Comparison of ENCODE assay signal across 25 mouse cellular contexts in the genomic region with DNA sequence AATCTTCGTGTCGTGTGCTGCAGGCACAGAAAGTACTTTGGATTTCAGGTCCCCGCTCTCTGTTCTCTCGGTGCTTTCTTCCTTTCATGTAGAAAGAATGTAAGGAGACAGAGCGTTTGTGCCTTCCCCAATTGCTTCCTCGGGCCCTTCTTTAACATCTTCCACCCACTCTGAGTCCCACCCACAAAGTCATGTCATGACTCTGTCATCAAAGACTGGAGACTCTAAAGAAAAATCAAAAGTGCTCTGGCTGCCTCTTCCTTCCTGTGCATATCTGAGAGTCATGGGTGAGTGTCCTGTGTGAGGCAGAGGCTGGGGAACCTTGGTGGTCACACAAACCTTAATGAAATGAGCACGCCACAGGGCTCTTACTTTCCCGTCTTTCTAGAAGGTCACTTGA. TPM values are rescaled to one million over a fixed set of nuclear protein-coding genes. Genes with fewer than 3 reads are reported as not detected.
DNase-seq lines count a peak whose midpoint lies in the region; ATAC-seq and TF ChIP-seq lines count a peak whose summit lies in the region.
"Had no signal": no experiment of that assay in that cellular context is flagged by ENCODE, and none has a peak within 500 bp of the region (broad histone marks: within the 10 kb centered on the region; RNA-seq: fewer than 3 reads in every experiment).

No protein-coding gene starts in this region.

- H3K4me3 ChIP-seq in thymus, adult 2 months (ENCODE audit: control insufficient read depth, insufficient read depth, low read length), result peak overlapping the region; percentile 4; the same call in 1 of the 2 replicates
- H3K4me3 ChIP-seq: embryonic facial prominence, embryonic 13.5 days; heart, embryonic 10.5 days; hindbrain, embryonic 12.5 days; liver, embryonic 15.5 days; megakaryocyte, embryonic 14.5 days had no signal

- TF ChIP-seq CTCF in thymus, adult 2 months (IDR thresholded peaks at IDR 0.05; ENCODE audit: borderline replicate concordance, control insufficient read depth, extremely low read depth, insufficient read depth, low read length, poor library complexity), result no peak

- peak; percentile 38 for ATAC-seq in granulocyte monocyte progenitor cell, adult 5-6 weeks (replicated peaks; ENCODE audit: poor library complexity, severe bottlenecking)
- ATAC-seq in megakaryocyte progenitor cell, adult 5-6 weeks (replicated peaks; ENCODE audit: poor library complexity), result no peak
- ATAC-seq: forebrain, embryonic 16.5 days had no signal

- H3K36me3 ChIP-seq in thymus, adult 2 months (ENCODE audit: control insufficient read depth, insufficient read depth, low read length), result no peaks in the 10 kb centered on the region
- H3K36me3 ChIP-seq: embryonic facial prominence, embryonic 13.5 days; heart, embryonic 10.5 days; hindbrain, embryonic 12.5 days; liver, embryonic 15.5 days had no signal

- peak; percentile 44 for DNase-seq in 416B (ENCODE audit: low read depth)
- peak; percentile 47 to 65 for DNase-seq in CD8-positive naive resting alpha-beta T cell, adult 2 months (ENCODE audit: low read depth in 2 of 2, low spot score in 2 of 2)
- DNase-seq in thymus, adult 2 months, result peak; percentile 54
- DNase-seq in kidney, adult 11 months, result no peak
- no peak for DNase-seq in urinary bladder, postnatal 14 days (ENCODE audit: low spot score)
- no peak for DNase-seq in adrenal gland, adult (ENCODE audit: inconsistent age in 2 of 2, low spot score in 1 of 2)
- DNase-seq: adrenal gland, postnatal 36 days; B cell, adult 2 months; cerebellum, adult 2 months; gastrocnemius, postnatal 36 days; heart, postnatal 10 days; kidney, adult 9 months; kidney, postnatal 36 days; layer of hippocampus, adult 9-11 months; midbrain, embryonic 14.5 days; right cerebral cortex, postnatal 14 days; spleen, adult 18-20 months had no signal

- H3K27ac ChIP-seq in thymus, adult 2 months (ENCODE audit: control insufficient read depth, insufficient read depth, low read length), result peak overlapping the region; percentile 76
- H3K27ac ChIP-seq: embryonic facial prominence, embryonic 13.5 days; heart, embryonic 10.5 days; hindbrain, embryonic 12.5 days; liver, embryonic 15.5 days had no signal

- peaks cover 16% of the 10 kb centered on the region for H3K4me1 ChIP-seq in thymus, adult 2 months (replicated peaks; ENCODE audit: control insufficient read depth, insufficient read depth, low read length)
- H3K4me1 ChIP-seq: embryonic facial prominence, embryonic 13.5 days; hindbrain, embryonic 12.5 days had no signal

- H3K27me3 ChIP-seq in thymus, adult 2 months (ENCODE audit: control insufficient read depth, insufficient read depth, low read length), result no peaks in the 10 kb centered on the region
- H3K27me3 ChIP-seq: embryonic facial prominence, embryonic 13.5 days; liver, embryonic 15.5 days had no signal

- TF ChIP-seq POLR2A in thymus, adult 2 months (IDR thresholded peaks at IDR 0.05; ENCODE audit: control insufficient read depth, extremely low read depth, insufficient read depth, low read length, poor library complexity), result no peak

- 19% methylated on average over 8 of the region's 8 CpGs for WGBS in thymus, adult 2 months

RNA-seq across cellular contexts. Expression of gene Wdr59, which starts 5.3 kb away (rescaled TPM):
- 6.7 and 7.7 TPM in 2 replicates for total RNA-seq in granulocyte monocyte progenitor cell, adult 5-6 weeks (2014; fragmentation: Nextera tagmentation)
- total RNA-seq in granulocyte monocyte progenitor cell, adult 5-6 weeks (2017), result 4.0 and 5.6 TPM in 2 replicates
- polyA plus RNA-seq in thymus, adult 2 months (2012; rRNA removed), result 9.0 and 10.1 TPM in 2 replicates
- 4.5 and 6.8 TPM in 2 replicates for total RNA-seq in megakaryocyte progenitor cell, adult 5-6 weeks (2015)
- total RNA-seq in megakaryocyte progenitor cell, adult 5-6 weeks (2017), result 5.7 and 6.3 TPM in 2 replicates

RNA-seq across cellular contexts. Expression of gene Znrf1, which starts 8.7 kb away (rescaled TPM):
- total RNA-seq in granulocyte monocyte progenitor cell, adult 5-6 weeks (2014; fragmentation: Nextera tagmentation), result 84.7 and 119 TPM in 2 replicates
- 63.4 and 75.4 TPM in 2 replicates for total RNA-seq in granulocyte monocyte progenitor cell, adult 5-6 weeks (2017)
- 946 and 968 TPM in 2 replicates for polyA plus RNA-seq in thymus, adult 2 months (2012; rRNA removed)
- 71.1 and 76.6 TPM in 2 replicates for total RNA-seq in megakaryocyte progenitor cell, adult 5-6 weeks (2015)
- total RNA-seq in megakaryocyte progenitor cell, adult 5-6 weeks (2017), result 57.9 and 66.1 TPM in 2 replicates

Comparison
In these comparisons a context has a peak if more than half of its experiments do, and no peak if none do; other contexts are left out.
1. DNase-seq: peak in 416B (single experiment), CD8-positive naive resting alpha-beta T cell, adult 2 months (2 of 2) and thymus, adult 2 months (single experiment); none in kidney, adult 11 months (single experiment), urinary bladder, postnatal 14 days (single experiment) and adrenal gland, adult (0 of 2).